Mouse (Mus musculus) liver, postnatal 0 days (tissue): Measurements from ENCODE around the gene Kctd10. TPM values are rescaled to one million over a fixed set of nuclear protein-coding genes. Genes with fewer than 3 reads are reported as not detected.

Experiments used
- ATAC-seq: fragments of 200-750 bp; cut with Nextera tagmentation; 2 replicates; pipeline ENCODE4 v1.8.0; 2017; ENCODE audit warnings: mild to moderate bottlenecking, moderate library complexity
- DNase-seq: peaks from one replicate; pipeline ENCODE4 v3.0.0-alpha.2; 2016
- H3K27ac ChIP-seq: fragments of 300-500 bp; sonication (generic); 2 replicates; pipeline ENCODE4 v1.5.1; 2014; ENCODE audit warnings: antibody characterized with exemption, moderate library complexity, mild to moderate bottlenecking, low read depth
- H3K27me3 ChIP-seq: fragments of 300-500 bp; sonication (generic); 2 replicates; pipeline ENCODE4 v1.6.1; 2014; ENCODE audit warnings: low read length, control low read depth, mixed read lengths; ENCODE audit not compliant: insufficient read depth
- H3K36me3 ChIP-seq: fragments of 300-500 bp; sonication (generic); replicated peaks from 2 replicates; pipeline ENCODE4 v1.6.1; 2014; ENCODE audit warnings: mild to moderate bottlenecking, control low read depth, low read length, moderate library complexity, mixed read lengths; ENCODE audit not compliant: insufficient read depth
- H3K4me1 ChIP-seq: fragments of 300-500 bp; sonication (generic); 2 replicates; pipeline ENCODE4 v1.6.1; 2014; ENCODE audit warnings: antibody characterized with exemption, mild to moderate bottlenecking, control low read depth; ENCODE audit not compliant: insufficient read depth
- H3K4me2 ChIP-seq: fragments of 300-500 bp; sonication (generic); 2 replicates; pipeline ENCODE4 v1.6.1; 2014; ENCODE audit warnings: low read depth, mild to moderate bottlenecking, low read length, moderate library complexity, mixed read lengths
- H3K4me3 ChIP-seq: fragments of 300-500 bp; sonication (generic); 2 replicates; pipeline ENCODE4 v1.5.1; 2014; ENCODE audit warnings: low read depth, low read length
- H3K9ac ChIP-seq: fragments of 300-500 bp; sonication (generic); replicated peaks from 2 replicates; pipeline ENCODE4 v1.6.1; 2014; ENCODE audit warnings: mild to moderate bottlenecking, moderate library complexity
- H3K9me3 ChIP-seq: fragments of 300-500 bp; sonication (generic); 2 replicates; pipeline ENCODE4 v1.6.1; 2016; ENCODE audit warnings: mild to moderate bottlenecking, control low read depth, low read length, mixed read lengths
- CTCF ChIP-seq: sonication (generic); IDR thresholded peaks from 2 replicates; pipeline ENCODE4 v1.5.1; 2016; ENCODE audit warnings: antibody characterized with exemption, low read depth
- EP300 ChIP-seq: IDR thresholded peaks from 2 replicates; pipeline ENCODE4 v1.6.1; 2016; ENCODE audit warnings: antibody characterized with exemption, low read depth, mild to moderate bottlenecking
- WGBS: fragments of 180-500 bp; shearing (Covaris S2); extraction: QIAGEN DNeasy Blood & Tissue Kit; methylation state at CpG from one replicate; pipeline ENCODE4 v1.1.7; 2014; ENCODE audit not compliant: insufficient replicate concordance; 5-methylcytosine and 5-hydroxymethylcytosine counted together
- polyA plus RNA-seq: library from polyadenylated mRNA; unstranded; fragments of >200 nt; fragmentation: Nextera tagmentation; extraction: Ambion mirVana; gene quantifications from 2 replicates; pipeline ENCODE4 v1.2.1, GENCODE M21; 2015

The Kctd10 gene
- 16.4 and 17.4 TPM in 2 replicates for polyA plus RNA-seq

DNA sequence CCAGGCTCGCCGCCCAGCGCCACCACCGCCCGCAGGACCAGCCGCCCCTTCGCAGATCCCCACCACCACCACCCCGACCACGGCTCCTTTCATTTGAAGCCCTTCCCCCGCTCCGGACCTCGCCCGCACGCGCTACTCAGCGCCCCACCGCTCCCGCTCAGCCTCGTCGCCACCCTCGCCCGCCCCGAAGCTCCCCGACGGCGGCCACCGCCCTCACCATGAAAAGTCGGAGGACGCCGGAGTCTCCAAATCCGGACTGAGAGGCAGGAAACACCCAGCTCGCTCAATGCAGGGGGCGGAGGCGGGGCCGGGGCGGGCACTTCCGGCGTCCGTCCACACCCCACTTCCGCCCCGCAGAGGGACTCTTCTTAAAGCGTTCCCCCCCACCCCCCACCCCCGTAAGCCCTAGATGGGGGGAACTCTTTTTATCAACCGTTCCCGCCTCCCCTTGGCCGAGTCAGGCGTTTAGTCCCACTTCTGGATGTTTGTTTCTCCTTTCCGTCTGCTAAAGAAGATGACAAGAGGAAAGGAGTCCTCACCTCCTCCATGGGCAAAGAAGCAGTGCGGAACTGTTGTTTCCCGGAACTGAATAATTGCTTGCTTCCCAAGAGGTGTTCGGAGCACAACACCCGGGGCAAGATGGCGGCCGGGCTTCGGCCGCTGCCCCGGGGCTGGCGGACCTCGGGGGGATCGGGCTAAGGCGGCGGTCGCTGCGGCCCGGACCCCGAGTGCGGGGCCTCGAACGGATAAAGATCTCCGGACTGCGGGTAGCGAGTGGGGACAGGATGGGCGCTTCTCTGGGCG lies at the start of gene Kctd10, which contains the start of gene Ube3b:
Gene Kctd10, minus strand, starts transcription at position 300 of the 804 bp plus-strand sequence.
Gene Ube3b, plus strand, starts transcription at position 399 of the 804 bp plus-strand sequence.
- no peaks in the 10 kb centered on the region for H3K27me3 ChIP-seq
- peaks cover 19% of the 10 kb centered on the region for H3K36me3 ChIP-seq
- DNase-seq (peak; percentile 94), ATAC-seq (peak; percentile 97)
- WGBS = under 1% methylated on average over 71 of the region's 74 CpGs
- peak within 1 kb of the TSS; percentile 92 for H3K9ac ChIP-seq
- H3K4me3 ChIP-seq = peak within 1 kb of the TSS; percentile 81
- H3K4me1 ChIP-seq = peaks cover 38% of the 10 kb centered on the region
- TF ChIP-seq CTCF = no peak
- TF ChIP-seq EP300 = peak; percentile 67
- peak within 1 kb of the TSS; percentile 98 for H3K4me2 ChIP-seq
- H3K27ac ChIP-seq = peak within 1 kb of the TSS; percentile 96
- no peaks in the 10 kb centered on the region for H3K9me3 ChIP-seq

- no peaks in the 10 kb centered on the region for H3K9me3 ChIP-seq
- ATAC-seq = no peak
- no peaks in the 10 kb centered on the region for H3K4me1 ChIP-seq
- TF ChIP-seq EP300 (no peak), CTCF (no peak)
- no peak overlapping the region for H3K9ac ChIP-seq
- H3K4me3 ChIP-seq = no peak overlapping the region
- 77% methylated on average over 7 of the region's 7 CpGs for WGBS
- no peak overlapping the region for H3K27ac ChIP-seq
- no peak for DNase-seq
- H3K27me3 ChIP-seq = no peaks in the 10 kb centered on the region
- H3K4me2 ChIP-seq = no peak overlapping the region
- no peaks in the 10 kb centered on the region for H3K36me3 ChIP-seq
Measured at GRCm38 (mm10) chr5:114429781-114430180, 49.5 kb upstream of the Kctd10 start.

GRCm38 (mm10) chr5:114428621-114429020 lies 48.3 kb upstream of the Kctd10 start:
- no peak overlapping the region for H3K4me2 ChIP-seq
- no peaks in the 10 kb centered on the region for H3K36me3 ChIP-seq
- H3K27me3 ChIP-seq = no peaks in the 10 kb centered on the region
- H3K27ac ChIP-seq = no peak overlapping the region
- no peak for ATAC-seq
- no peaks in the 10 kb centered on the region for H3K9me3 ChIP-seq
- TF ChIP-seq CTCF (no peak), EP300 (no peak)
- no peak overlapping the region for H3K4me3 ChIP-seq
- no peak overlapping the region for H3K9ac ChIP-seq
- no peaks in the 10 kb centered on the region for H3K4me1 ChIP-seq
- no peak for DNase-seq
- WGBS = 73% methylated on average over 18 of the region's 18 CpGs

- TF ChIP-seq CTCF = no peak
- no peak for TF ChIP-seq EP300
- DNase-seq (no peak), ATAC-seq (no peak)
- Histone ChIP-seq H3K27me3 (no peaks in the 10 kb centered on the region), H3K4me2 (no peak overlapping the region), H3K4me1 (peaks cover 5% of the 10 kb centered on the region; the same call in 1 of the 2 replicates), H3K4me3 (no peak overlapping the region), H3K9me3 (no peaks in the 10 kb centered on the region), H3K27ac (no peak overlapping the region), H3K9ac (no peak overlapping the region), H3K36me3 (no peaks in the 10 kb centered on the region)
- 68% methylated on average over 6 of the region's 6 CpGs for WGBS
Measured at GRCm38 (mm10) chr5:114426732-114427131, 46.4 kb upstream of the Kctd10 start.

GRCm38 (mm10) chr5:114423961-114424360 lies 43.7 kb upstream of the Kctd10 start:
- no peak overlapping the region for H3K4me3 ChIP-seq
- WGBS = 85% methylated on average over 5 of the region's 5 CpGs
- TF ChIP-seq EP300 = no peak
- no peak for TF ChIP-seq CTCF
- H3K36me3 ChIP-seq = peaks cover 17% of the 10 kb centered on the region
- DNase-seq (no peak), ATAC-seq (no peak)
- no peak overlapping the region for H3K27ac ChIP-seq
- no peaks in the 10 kb centered on the region for H3K9me3 ChIP-seq
- H3K9ac ChIP-seq = no peak overlapping the region
- H3K4me2 ChIP-seq = no peak overlapping the region
- peaks cover 6% of the 10 kb centered on the region; the same call in 1 of the 2 replicates for H3K4me1 ChIP-seq
- no peaks in the 10 kb centered on the region for H3K27me3 ChIP-seq

GRCm38 (mm10) chr5:114422591-114422990 lies 42.3 kb upstream of the Kctd10 start:
- H3K9me3 ChIP-seq = no peaks in the 10 kb centered on the region
- WGBS = 26% methylated on average over 5 of the region's 5 CpGs
- no peak for ATAC-seq
- no peak overlapping the region for H3K27ac ChIP-seq
- no peak overlapping the region for H3K4me2 ChIP-seq
- no peak overlapping the region for H3K4me3 ChIP-seq
- H3K4me1 ChIP-seq = peaks cover 6% of the 10 kb centered on the region; the same call in 1 of the 2 replicates
- H3K36me3 ChIP-seq = peaks cover 24% of the 10 kb centered on the region
- DNase-seq = no peak
- H3K9ac ChIP-seq = no peak overlapping the region
- no peaks in the 10 kb centered on the region for H3K27me3 ChIP-seq
- TF ChIP-seq EP300 = no peak
- no peak for TF ChIP-seq CTCF
